Mouse (Mus musculus): ENCODE data around the gene Tango6. TPM values are rescaled to one million over a fixed set of nuclear protein-coding genes. Genes with fewer than 3 reads are reported as not detected.

Gene Tango6
- total and polyA plus RNA-seq, 3 experiments = 2.9 to 6.4 (median 4.5) TPM

GRCm38 (mm10) chr8:106892210-106892805, 209.4 kb downstream of the Tango6 start:
- peaks cover 86% of the 10 kb centered on the region for H3K79me2 ChIP-seq (replicated peaks; ENCODE audit: control insufficient read depth, extremely low read depth, insufficient read depth, poor library complexity, severe bottlenecking)
- peak overlapping the region; percentile 83 for H3K4me2 ChIP-seq (ENCODE audit: insufficient read depth, low read depth, poor library complexity, severe bottlenecking)
- peak overlapping the region; percentile 83 to 99 (median 87) for H3K4me3 ChIP-seq (replicated peaks in 1 of 3; ENCODE audit: low read depth in 2 of 3, low read length in 2 of 3, poor library complexity in 1 of 3)
- no peaks in the 10 kb centered on the region for H3K27me3 ChIP-seq (replicated peaks)
- TF ChIP-seq CHD2 (IDR thresholded peaks at IDR 0.05; ENCODE audit: low read length) (0 out of 2 replicates have a peak, but pooled peaks have one; percentile 10), USF2 (conservative IDR thresholded peaks at IDR 0.05; ENCODE audit: low read depth, low read length) (peak; percentile 66), USF1 (IDR thresholded peaks at IDR 0.05; ENCODE audit: low read depth, low read length) (peak; percentile 65), IRF4 (IDR thresholded peaks at IDR 0.05; ENCODE audit: low read depth, low read length) (no peak), NRF1 (IDR thresholded peaks at IDR 0.05; ENCODE audit: low read depth, low read length) (no peak), HCFC1 (IDR thresholded peaks at IDR 0.05; ENCODE audit: low read depth, low read length) (no peak), MEF2A (IDR thresholded peaks at IDR 0.05; ENCODE audit: borderline replicate concordance, low read depth, low read length) (no peak), GABPA (IDR thresholded peaks at IDR 0.05; ENCODE audit: insufficient replicate concordance, low read depth, low read length) (no peak), MAZ (IDR thresholded peaks at IDR 0.05; ENCODE audit: low read depth, low read length) (peak; percentile 4; the same call in 1 of the 2 replicates), UBTF (IDR thresholded peaks at IDR 0.05; ENCODE audit: low read depth, low read length) (no peak), CTCF (conservative IDR thresholded peaks at IDR 0.05 in 1 of 2, IDR thresholded peaks at IDR 0.05 in 1 of 2; ENCODE audit: low read depth in 2 of 2, low read length in 2 of 2) (no peak), MAX (IDR thresholded peaks at IDR 0.05; ENCODE audit: low read length) (peak; percentile 97), CHD1 (IDR thresholded peaks at IDR 0.05; ENCODE audit: low read depth, low read length) (no peak), PAX5 (IDR thresholded peaks at IDR 0.05; ENCODE audit: low read length) (no peak), RCOR1 (conservative IDR thresholded peaks at IDR 0.05; ENCODE audit: low read depth, low read length) (no peak), MXI1 (IDR thresholded peaks at IDR 0.05; ENCODE audit: low read depth, low read length) (peak; percentile 91), TCF12 (IDR thresholded peaks at IDR 0.05; ENCODE audit: low read depth, low read length) (0 out of 2 replicates have a peak, but pooled peaks have one; percentile 23), MAFK (IDR thresholded peaks at IDR 0.05; ENCODE audit: insufficient replicate concordance, low read length) (no peak), SMC3 (IDR thresholded peaks at IDR 0.05; ENCODE audit: low read depth, low read length) (no peak), ZKSCAN1 (IDR thresholded peaks at IDR 0.05; ENCODE audit: borderline replicate concordance, low read depth, low read length) (no peak), RAD21 (IDR thresholded peaks at IDR 0.05; ENCODE audit: low read depth, low read length) (no peak), EP300 (IDR thresholded peaks at IDR 0.05; ENCODE audit: low read length) (no peak), ZMIZ1 (IDR thresholded peaks at IDR 0.05; ENCODE audit: low read depth, low read length) (no peak), KAT2A (IDR thresholded peaks at IDR 0.05; ENCODE audit: insufficient replicate concordance, low read length) (no peak), ZNF384 (IDR thresholded peaks at IDR 0.05; ENCODE audit: low read depth, low read length) (no peak), SIN3A (IDR thresholded peaks at IDR 0.05; ENCODE audit: low read length) (no peak; the same call in 1 of the 2 replicates), JUN (IDR thresholded peaks at IDR 0.05; ENCODE audit: insufficient read depth, low read depth, low read length) (no peak), JUND (conservative IDR thresholded peaks at IDR 0.05; ENCODE audit: low read depth, low read length) (no peak), ELF1 (IDR thresholded peaks at IDR 0.05; ENCODE audit: low read depth, low read length) (no peak), POLR2A (IDR thresholded peaks at IDR 0.05; ENCODE audit: low read depth, low read length) (peak; percentile 26; the same call in 1 of the 2 replicates), BHLHE40 (IDR thresholded peaks at IDR 0.05; ENCODE audit: low read depth, low read length) (peak; percentile 73), ETS1 (conservative IDR thresholded peaks at IDR 0.05; ENCODE audit: low read depth, low read length) (no peak), TBP (conservative IDR thresholded peaks at IDR 0.05; ENCODE audit: low read depth, low read length) (no peak), MYC (IDR thresholded peaks at IDR 0.05; ENCODE audit: low read depth, low read length) (peak; percentile 98), NELFE (IDR thresholded peaks at IDR 0.05; ENCODE audit: low read depth, low read length) (no peak), ZC3H11A (IDR thresholded peaks at IDR 0.05; ENCODE audit: low read depth, low read length) (no peak), POLR2AphosphoS2 (IDR thresholded peaks at IDR 0.05; ENCODE audit: low read depth, low read length) (no peak), E2F4 (IDR thresholded peaks at IDR 0.05; ENCODE audit: insufficient replicate concordance, low read depth, low read length) (no peak)
- H3K9me3 ChIP-seq (replicated peaks; ENCODE audit: low read length) = no peaks in the 10 kb centered on the region
- peak overlapping the region; percentile 92 for H3K9ac ChIP-seq (ENCODE audit: insufficient read depth, low read depth)
- dilution Hi-C loops (cut with MboI; ENCODE audit: extremely low pct_ligation_motif_present, extremely low pct_unique_long_range_greater_than_20kb, low sequenced_read_pairs) = no loop called here
- H3K36me3 ChIP-seq (replicated peaks in 1 of 2; ENCODE audit: control insufficient read depth in 1 of 2, insufficient read depth in 1 of 2, low read length in 1 of 2) = peaks cover 18 to 51% of the 10 kb centered on the region in 2 experiments
- peak; percentile 78 for DNase-seq (ENCODE audit: extremely low read depth)
- H3K4me1 ChIP-seq (ENCODE audit: control insufficient read depth in 1 of 2, insufficient read depth in 2 of 2) = peaks cover 21 to 68% of the 10 kb centered on the region in 2 experiments
- H3K27ac ChIP-seq (ENCODE audit: insufficient read depth, low read depth) = peak overlapping the region; percentile 72; the same call in 1 of the 2 replicates
- in situ Hi-C loops (cut with MboI; ENCODE audit: low pct_ligation_motif_present, low pct_unique_long_range_greater_than_20kb, low sequenced_read_pairs) = no loop called here

Measured in CH12.LX (cell line).